Mouse (Mus musculus) bone marrow, adult 2 months (tissue): ENCODE data around the gene Fam193b. TPM values are rescaled to one million over a fixed set of nuclear protein-coding genes. Genes with fewer than 3 reads are reported as not detected.
A peak's percentile ranks its signal among the peaks of the same experiment; 100 is the strongest.

ENCODE experiments used
- H3K27ac ChIP-seq: fragments of 200-500 bp; 2 replicates; pipeline ENCODE4 v1.5.1; 2012; ENCODE audit warnings: low read depth, mild to moderate bottlenecking, control low read depth, inconsistent platforms, low read length; ENCODE audit not compliant: control insufficient read depth, poor library complexity, insufficient read depth
- H3K4me1 ChIP-seq: fragments of 200-500 bp; 2 replicates; pipeline ENCODE4 v1.6.1; 2011; ENCODE audit warnings: low read length; ENCODE audit not compliant: control insufficient read depth, insufficient read depth
- H3K4me3 ChIP-seq: fragments of 200-500 bp; replicated peaks from 2 replicates; pipeline ENCODE3; 2011; ENCODE audit warnings: mild to moderate bottlenecking, low read depth, low read length, control low read depth; ENCODE audit not compliant: control insufficient read depth
- CTCF ChIP-seq: fragments of 200-500 bp; IDR thresholded peaks from 2 replicates; pipeline ENCODE4 v1.5.1; 2011; ENCODE audit warnings: low read length, control low read depth; ENCODE audit not compliant: control insufficient read depth, insufficient read depth
- POLR2A ChIP-seq: fragments of 200-500 bp; IDR thresholded peaks from 2 replicates; pipeline ENCODE4 v1.6.1; 2011; ENCODE audit warnings: low read depth, mild to moderate bottlenecking, control low read depth, low read length, borderline replicate concordance; ENCODE audit not compliant: control insufficient read depth
- WGBS: fragments of 180-500 bp; shearing (Covaris S2); methylation state at CpG from one replicate; pipeline ENCODE4 v1.1.7; 2018; 5-methylcytosine and 5-hydroxymethylcytosine counted together
- polyA plus RNA-seq: library from polyadenylated mRNA; stranded (reverse); fragments of >200 nt; gene quantifications from 2 replicates; pipeline ENCODE4 v1.2.4, GENCODE M21; 2011; ENCODE audit warnings: low replicate concordance; ENCODE audit not compliant: missing spikeins, insufficient read depth, insufficient read length

The Fam193b gene
- polyA plus RNA-seq, 1 experiment: 152 TPM

DNA sequence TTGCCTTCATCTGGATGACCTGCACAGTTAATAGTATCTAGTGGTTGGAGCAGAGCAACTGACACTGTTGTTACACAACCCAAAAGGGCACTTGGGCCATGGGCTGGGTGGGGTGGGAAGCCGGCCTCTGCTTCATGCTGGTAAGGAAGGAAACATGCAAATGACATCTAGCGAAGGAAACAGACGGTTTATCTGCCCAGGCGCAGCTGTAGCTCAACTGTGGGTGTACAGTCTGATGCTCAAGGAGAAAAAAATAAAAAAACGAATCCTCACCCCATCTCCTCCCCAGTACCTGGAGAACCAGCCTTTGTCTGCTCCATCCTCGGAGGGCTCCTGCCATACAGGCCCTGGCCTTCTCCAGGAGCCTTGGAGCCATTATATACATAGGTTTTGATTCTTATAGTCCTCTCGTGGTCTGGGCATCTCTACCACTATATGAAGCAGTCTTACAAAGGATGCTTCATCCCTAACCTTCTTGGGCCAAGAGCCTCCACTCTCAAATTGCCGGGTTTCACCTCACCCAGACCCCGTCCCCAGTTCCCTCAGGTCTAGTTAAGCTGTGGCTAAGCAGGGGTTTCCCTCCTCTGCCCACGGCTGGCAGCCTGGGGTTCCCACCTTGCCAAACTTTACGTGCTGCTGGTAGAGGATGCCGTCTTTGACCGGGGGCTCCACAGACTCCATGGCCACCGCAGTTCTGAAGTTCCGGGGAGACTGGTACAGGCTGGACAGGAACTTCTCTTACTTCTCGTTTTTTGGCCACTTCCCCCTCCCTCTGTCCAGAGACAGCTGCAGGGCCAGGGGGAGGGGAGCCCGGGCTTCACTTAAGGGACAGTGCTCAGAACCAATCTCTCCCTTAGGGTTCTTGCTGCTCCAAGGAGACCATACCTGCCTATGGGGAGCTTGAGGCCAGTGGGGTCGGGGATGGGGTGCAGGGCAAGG is 42.8 kb downstream of the Fam193b start:
- H3K27ac ChIP-seq: peak overlapping the region; percentile 97
- H3K4me1 ChIP-seq: peaks cover 18% of the 10 kb centered on the region
- TF ChIP-seq CTCF (no peak), POLR2A (peak; percentile 74; the same call in 1 of the 2 replicates)
- peak overlapping the region; percentile 83 for H3K4me3 ChIP-seq
- WGBS: 2% methylated on average over 18 of the region's 18 CpGs

DNA sequence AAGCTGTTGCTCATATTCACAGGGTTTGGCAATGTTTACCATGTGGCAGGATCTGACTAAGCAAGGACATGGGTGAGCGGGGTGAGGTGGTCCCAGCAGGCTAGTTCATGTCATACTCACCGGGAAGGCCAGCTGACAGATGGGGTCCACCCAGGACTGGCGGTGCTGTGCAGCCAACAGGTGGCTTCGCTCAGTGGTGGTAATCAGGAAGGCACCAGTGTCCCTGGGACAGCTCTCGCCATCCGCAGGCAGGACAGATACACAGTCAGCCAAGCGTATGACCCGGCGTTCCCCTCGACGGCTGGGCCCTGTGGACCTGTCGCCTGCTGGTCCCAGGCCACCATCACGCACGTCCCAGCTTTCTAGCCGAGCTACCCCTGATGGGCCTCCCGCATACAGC is 43.7 kb downstream of the Fam193b start:
- WGBS: 49% methylated on average over 16 of the region's 16 CpGs
- peak overlapping the region; percentile 83 for H3K4me3 ChIP-seq
- H3K4me1 ChIP-seq: peaks cover 18% of the 10 kb centered on the region
- peak overlapping the region; percentile 97 for H3K27ac ChIP-seq
- TF ChIP-seq CTCF: 0 out of 2 replicates have a peak, but pooled peaks have one; percentile 1
- TF ChIP-seq POLR2A: peak; percentile 11; the same call in 1 of the 2 replicates

- no peak overlapping the region for H3K27ac ChIP-seq
- WGBS: 40% methylated on average over 16 of the region's 16 CpGs
- no peak overlapping the region for H3K4me3 ChIP-seq
- peaks cover 17% of the 10 kb centered on the region for H3K4me1 ChIP-seq
- TF ChIP-seq CTCF: no peak
- TF ChIP-seq POLR2A: no peak
Measured at GRCm38 (mm10) chr13:55525733-55526553, 45.0 kb downstream of the Fam193b start.

- TF ChIP-seq POLR2A: no peak
- TF ChIP-seq CTCF: no peak
- no peak overlapping the region for H3K27ac ChIP-seq
- WGBS: 83% methylated on average over 23 of the region's 23 CpGs
- H3K4me1 ChIP-seq: peaks cover 5% of the 10 kb centered on the region; the same call in 1 of the 2 replicates
- H3K4me3 ChIP-seq: no peak overlapping the region
Measured at GRCm38 (mm10) chr13:55523951-55524600, 46.8 kb downstream of the Fam193b start.

GRCm38 (mm10) chr13:55523278-55523677 is 47.6 kb downstream of the Fam193b start:
- H3K4me3 ChIP-seq: no peak overlapping the region
- no peak overlapping the region for H3K27ac ChIP-seq
- 93% methylated on average over 17 of the region's 17 CpGs for WGBS
- H3K4me1 ChIP-seq: peaks cover 5% of the 10 kb centered on the region; the same call in 1 of the 2 replicates
- no peak for TF ChIP-seq POLR2A
- no peak for TF ChIP-seq CTCF

- Histone ChIP-seq H3K4me3 (no peak overlapping the region), H3K27ac (no peak overlapping the region), H3K4me1 (peaks cover 5% of the 10 kb centered on the region; the same call in 1 of the 2 replicates)
- WGBS: 80% methylated on average over 8 of the region's 8 CpGs
- TF ChIP-seq CTCF (no peak), POLR2A (no peak)
Measured at GRCm38 (mm10) chr13:55522730-55523129, 48.2 kb downstream of the Fam193b start.

- no peaks in the 10 kb centered on the region for H3K4me1 ChIP-seq
- WGBS: 9% methylated on average over 4 of the region's 4 CpGs
- H3K4me3 ChIP-seq: no peak overlapping the region
- no peak overlapping the region for H3K27ac ChIP-seq
- TF ChIP-seq CTCF: no peak
- TF ChIP-seq POLR2A: no peak
Measured at GRCm38 (mm10) chr13:55519606-55520005, 51.3 kb downstream of the Fam193b start.

GRCm38 (mm10) chr13:55516955-55517354 is 54.0 kb downstream of the Fam193b start:
- no peak overlapping the region for H3K4me3 ChIP-seq
- H3K27ac ChIP-seq: no peak overlapping the region
- H3K4me1 ChIP-seq: no peaks in the 10 kb centered on the region; the same call in 1 of the 2 replicates
- TF ChIP-seq POLR2A: no peak
- peak; percentile 96 for TF ChIP-seq CTCF
- WGBS: 2% methylated on average over 5 of the region's 5 CpGs

- peaks cover 6% of the 10 kb centered on the region for H3K4me1 ChIP-seq
- TF ChIP-seq CTCF (no peak), POLR2A (no peak)
- WGBS: 31% methylated on average over 9 of the region's 9 CpGs
- no peak overlapping the region for H3K27ac ChIP-seq
- H3K4me3 ChIP-seq: no peak overlapping the region
Measured at GRCm38 (mm10) chr13:55513828-55514227, 57.1 kb downstream of the Fam193b start.
